Mouse (Mus musculus) liver, adult 2 months (tissue): ENCODE data around the gene Wtap. TPM values are rescaled to one million over a fixed set of nuclear protein-coding genes. Genes with fewer than 3 reads are reported as not detected.
"Not testable (repeated sequence)": the region's sequence is repeated elsewhere in the genome, so short reads cannot be mapped to it uniquely, and the experiment has no call there.

ENCODE experiments used
- DNase-seq: peaks from one replicate; pipeline ENCODE4 v3.0.0-alpha.2; 2011; ENCODE audit warnings: low read depth, low spot score; ENCODE audit errors: extremely low read depth
- H3K27ac ChIP-seq: fragments of 200-500 bp; replicated peaks from 2 replicates; pipeline ENCODE4 v1.5.1; 2012; ENCODE audit warnings: low read depth, mild to moderate bottlenecking, control low read depth, inconsistent platforms, low read length; ENCODE audit not compliant: insufficient read depth
- H3K27me3 ChIP-seq: fragments of 200-500 bp; 2 replicates; pipeline ENCODE4 v1.6.1; 2012; ENCODE audit warnings: mild to moderate bottlenecking, moderate library complexity, low read length, inconsistent platforms; ENCODE audit not compliant: control insufficient read depth, insufficient read depth
- H3K36me3 ChIP-seq: fragments of 200-500 bp; 2 replicates; pipeline ENCODE4 v1.6.1; 2012; ENCODE audit warnings: low read length, inconsistent platforms; ENCODE audit not compliant: control insufficient read depth, insufficient read depth
- H3K4me1 ChIP-seq: fragments of 200-500 bp; 2 replicates; pipeline ENCODE4 v1.6.1; 2011; ENCODE audit warnings: low read length; ENCODE audit not compliant: control insufficient read depth, insufficient read depth
- H3K4me3 ChIP-seq: fragments of 200-500 bp; 2 replicates; pipeline ENCODE4 v1.5.1; 2011; ENCODE audit warnings: low read depth, mild to moderate bottlenecking, control low read depth, low read length, moderate library complexity; ENCODE audit not compliant: insufficient read depth
- H3K79me2 ChIP-seq: fragments of 200-500 bp; 2 replicates; pipeline ENCODE4 v1.6.1; 2012; ENCODE audit warnings: inconsistent platforms, mild to moderate bottlenecking, low read length, moderate library complexity; ENCODE audit not compliant: control insufficient read depth, insufficient read depth
- H3K9ac ChIP-seq: fragments of 200-500 bp; 2 replicates; pipeline ENCODE4 v1.6.1; 2012; ENCODE audit warnings: low read depth, mild to moderate bottlenecking, control low read depth, inconsistent platforms, low read length
- CTCF ChIP-seq: fragments of 200-500 bp; IDR thresholded peaks from 2 replicates; pipeline ENCODE4 v1.5.1; 2011; ENCODE audit warnings: low read depth, low read length, control low read depth
- POLR2A ChIP-seq: fragments of 200-500 bp; IDR thresholded peaks from 2 replicates; pipeline ENCODE4 v1.6.1; 2011; ENCODE audit warnings: low read length, control low read depth; ENCODE audit not compliant: insufficient read depth; ENCODE audit errors: extremely low read depth
- WGBS: fragments of 180-500 bp; shearing (Covaris S2); methylation state at CpG from one replicate; pipeline ENCODE4 v1.1.7; 2018; 5-methylcytosine and 5-hydroxymethylcytosine counted together
- polyA plus RNA-seq: library from polyadenylated mRNA; depleted of rRNA; stranded (reverse); fragments of >200 nt; gene quantifications from 2 replicates; pipeline ENCODE4 v1.2.3, GENCODE M21; 2012
- total RNA-seq: library from RNA; depleted of rRNA; stranded (reverse); fragments of >200 nt; gene quantifications from 2 replicates; pipeline ENCODE4 v1.2.3, GENCODE M21; 2014

Gene Wtap
- total and polyA plus RNA-seq, 2 experiments, result 7.8 to 32.0 TPM

DNA sequence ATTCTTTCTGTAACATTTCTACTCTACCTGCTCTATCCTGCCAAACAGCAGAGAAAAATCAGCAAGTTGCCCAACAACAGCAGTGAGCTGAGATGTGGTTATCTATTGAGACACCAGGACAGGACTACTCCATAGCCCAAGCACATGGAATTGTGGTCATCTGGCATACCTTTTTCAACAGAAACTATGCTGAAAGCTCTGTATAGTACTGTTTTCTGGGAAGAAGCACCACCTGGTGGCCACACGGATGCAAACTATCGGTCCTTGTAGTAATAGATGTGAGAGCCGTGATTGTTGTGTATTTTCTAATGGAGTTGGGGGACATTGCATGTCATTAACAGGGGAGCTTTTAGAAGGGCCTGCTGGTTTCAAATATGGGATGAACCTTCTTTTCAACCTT, 2.4 kb upstream of the Wtap start:
- TF ChIP-seq POLR2A, result no peak
- TF ChIP-seq CTCF, result peak; percentile 30; the same call in 1 of the 2 replicates
- H3K36me3 ChIP-seq, result no peaks in the 10 kb centered on the region
- no peak overlapping the region for H3K4me3 ChIP-seq
- H3K27ac ChIP-seq, result no peak overlapping the region
- H3K27me3 ChIP-seq, result no peaks in the 10 kb centered on the region
- no peaks in the 10 kb centered on the region; the same call in 1 of the 2 replicates for H3K79me2 ChIP-seq
- H3K4me1 ChIP-seq, result peaks cover 2% of the 10 kb centered on the region; the same call in 1 of the 2 replicates
- no peak overlapping the region for H3K9ac ChIP-seq
- WGBS, result 28% methylated on average over 3 of the region's 3 CpGs
- DNase-seq, result peak; percentile 58

DNA sequence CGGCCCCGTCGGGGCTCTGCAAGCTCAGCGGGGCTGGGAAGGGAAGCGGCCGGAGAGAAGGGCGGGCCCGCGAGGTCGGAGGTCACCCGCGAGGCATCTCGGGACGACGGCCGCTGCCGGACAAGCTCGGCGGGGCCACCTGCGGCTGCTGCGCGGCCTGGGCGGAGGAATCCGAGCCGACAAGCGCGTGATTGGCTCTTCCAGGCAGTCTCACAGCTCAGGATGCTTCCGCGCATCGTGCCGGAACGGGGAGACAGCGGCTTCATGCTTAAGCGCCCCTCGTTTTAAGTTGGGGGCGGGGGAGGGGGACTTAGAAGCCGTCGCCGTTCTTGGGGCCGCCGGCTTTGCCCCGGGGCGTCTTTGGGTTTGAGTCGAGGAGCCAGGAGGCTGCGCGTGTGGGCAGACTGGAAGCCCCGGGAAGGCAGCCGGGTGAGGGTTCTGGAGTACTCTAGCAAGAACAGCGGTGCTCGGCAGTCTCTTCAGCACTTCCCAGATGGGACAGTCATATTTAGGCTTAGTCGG, 1.4 kb downstream of the Wtap start:
- DNase-seq, result peak; percentile 87
- H3K27me3 ChIP-seq, result no peaks in the 10 kb centered on the region
- WGBS, result under 1% methylated on average over 51 of the region's 51 CpGs
- no peak for TF ChIP-seq CTCF
- peak; percentile 38; the same call in 1 of the 2 replicates for TF ChIP-seq POLR2A
- peaks cover 11% of the 10 kb centered on the region; the same call in 1 of the 2 replicates for H3K4me1 ChIP-seq
- H3K9ac ChIP-seq, result peak overlapping the region; percentile 72
- H3K27ac ChIP-seq, result peak overlapping the region; percentile 73
- no peaks in the 10 kb centered on the region for H3K36me3 ChIP-seq
- peak overlapping the region; percentile 89 for H3K4me3 ChIP-seq
- peaks cover 11% of the 10 kb centered on the region; the same call in 1 of the 2 replicates for H3K79me2 ChIP-seq

DNA sequence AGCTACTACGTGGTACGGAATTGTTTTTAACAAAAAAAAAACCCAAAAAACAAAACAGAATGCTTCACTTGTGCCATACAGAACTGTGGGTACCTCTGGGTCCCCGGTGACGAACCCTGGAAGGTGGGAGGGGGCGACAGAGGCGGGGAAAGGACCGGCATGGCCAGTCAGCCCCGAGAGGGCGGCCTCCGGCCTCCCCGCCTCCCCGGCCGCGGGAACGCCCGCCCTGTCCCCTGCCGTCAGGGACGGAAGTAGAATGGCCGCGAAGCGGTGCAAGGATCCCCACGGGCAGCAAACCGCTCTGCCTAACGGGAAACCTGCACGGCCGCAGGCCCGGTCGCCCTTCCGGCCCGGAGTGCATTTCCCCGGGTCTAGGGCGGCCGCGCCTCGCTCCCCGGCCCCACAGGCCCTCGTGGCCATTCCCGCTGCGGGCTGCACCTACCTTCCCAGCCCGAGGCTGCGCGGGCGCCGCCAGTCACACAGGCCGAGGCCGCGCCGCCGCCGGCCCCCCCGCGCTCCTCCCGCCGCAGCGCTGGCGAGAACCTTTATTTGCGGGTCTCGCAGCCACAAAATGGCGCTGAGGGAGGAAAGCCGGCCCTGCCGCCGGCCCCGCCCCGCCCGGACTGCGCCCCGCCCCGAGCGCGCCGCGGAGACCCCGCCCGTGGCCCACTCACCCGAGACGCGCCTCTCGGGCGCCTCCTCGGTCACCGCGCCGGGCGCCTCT, 2.2 kb downstream of the Wtap start:
- TF ChIP-seq POLR2A (peak; percentile 57; the same call in 1 of the 2 replicates), CTCF (no peak)
- Histone ChIP-seq H3K27ac (peak overlapping the region; percentile 99), H3K27me3 (no peaks in the 10 kb centered on the region), H3K9ac (peak overlapping the region; percentile 100), H3K4me1 (peaks cover 11% of the 10 kb centered on the region; the same call in 1 of the 2 replicates), H3K4me3 (peak overlapping the region; percentile 89), H3K79me2 (peaks cover 13% of the 10 kb centered on the region; the same call in 1 of the 2 replicates), H3K36me3 (no peaks in the 10 kb centered on the region)
- peak; percentile 62 for DNase-seq
- under 1% methylated on average over 80 of the region's 84 CpGs for WGBS

DNA sequence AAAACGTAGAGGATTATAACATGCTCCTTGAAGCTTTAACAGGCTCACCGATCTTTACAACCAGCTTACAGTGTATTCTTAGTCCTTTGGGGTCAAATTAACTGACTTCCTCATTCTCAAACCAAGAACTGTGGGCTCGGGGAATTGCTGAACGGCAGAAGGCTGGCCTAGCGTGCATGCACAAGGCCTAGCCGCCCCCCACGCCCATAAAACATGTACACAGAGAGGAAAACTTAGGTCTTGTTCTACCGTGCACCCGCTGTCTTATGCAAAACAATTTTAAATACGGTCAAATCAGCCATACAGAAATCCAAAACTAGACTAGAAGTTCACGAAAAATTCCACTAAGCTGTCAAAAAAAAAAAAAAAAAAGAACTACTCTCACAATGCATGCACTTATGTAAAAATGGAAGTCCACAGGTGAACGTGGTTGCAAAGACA, 2.8 kb downstream of the Wtap start:
- peak overlapping the region; percentile 99 for H3K27ac ChIP-seq
- DNase-seq, result peak; percentile 27
- under 1% methylated on average over 12 of the region's 12 CpGs for WGBS
- no peak for TF ChIP-seq POLR2A
- no peak for TF ChIP-seq CTCF
- H3K27me3 ChIP-seq, result no peaks in the 10 kb centered on the region
- H3K4me1 ChIP-seq, result peaks cover 10% of the 10 kb centered on the region; the same call in 1 of the 2 replicates
- H3K4me3 ChIP-seq, result peak overlapping the region; percentile 89
- no peaks in the 10 kb centered on the region for H3K36me3 ChIP-seq
- peak overlapping the region; percentile 100 for H3K9ac ChIP-seq
- H3K79me2 ChIP-seq, result peaks cover 17% of the 10 kb centered on the region; the same call in 1 of the 2 replicates

DNA sequence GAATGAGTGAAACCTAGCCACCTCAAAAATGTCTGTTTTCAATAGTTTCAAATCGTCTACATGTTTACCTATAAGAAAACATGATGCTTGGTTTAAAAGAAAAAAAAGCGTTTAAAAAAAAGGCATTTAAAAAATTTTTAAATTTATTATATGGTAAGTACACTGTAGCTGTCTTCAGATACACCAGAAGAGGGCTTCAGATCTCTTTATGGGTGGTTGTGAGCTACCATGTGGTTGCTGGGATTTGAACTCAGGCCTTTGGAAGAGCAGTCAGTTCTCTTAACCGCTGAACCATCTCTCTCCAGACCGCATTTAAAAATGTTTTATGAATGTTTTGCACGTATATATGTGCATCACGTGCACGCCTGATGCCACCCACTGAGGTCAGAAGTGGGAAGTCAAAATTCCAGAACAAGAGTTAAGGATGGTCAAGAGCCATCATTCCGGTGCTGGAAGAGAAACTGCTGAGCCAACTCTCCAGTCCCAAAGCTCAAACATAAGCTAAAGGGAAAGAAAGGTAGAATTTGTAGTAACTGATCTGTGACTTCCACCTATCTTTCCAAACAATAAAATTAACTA, 3.3 kb downstream of the Wtap start:
- DNase-seq, result peak; percentile 22
- peak overlapping the region; percentile 89; the same call in 1 of the 2 replicates for H3K4me3 ChIP-seq
- no peak overlapping the region; the same call in 1 of the 2 replicates for H3K9ac ChIP-seq
- no peak for TF ChIP-seq POLR2A
- no peak for TF ChIP-seq CTCF
- H3K27ac ChIP-seq, result 0 out of 2 replicates have a peak overlapping the region, but pooled peaks have one; percentile 2
- H3K36me3 ChIP-seq, result no peaks in the 10 kb centered on the region
- whole genome bisulfite sequencing, result 40% methylated on average over 8 of the region's 8 CpGs
- peaks cover 17% of the 10 kb centered on the region; the same call in 1 of the 2 replicates for H3K79me2 ChIP-seq
- peaks cover 9% of the 10 kb centered on the region; the same call in 1 of the 2 replicates for H3K4me1 ChIP-seq
- no peaks in the 10 kb centered on the region for H3K27me3 ChIP-seq

DNA sequence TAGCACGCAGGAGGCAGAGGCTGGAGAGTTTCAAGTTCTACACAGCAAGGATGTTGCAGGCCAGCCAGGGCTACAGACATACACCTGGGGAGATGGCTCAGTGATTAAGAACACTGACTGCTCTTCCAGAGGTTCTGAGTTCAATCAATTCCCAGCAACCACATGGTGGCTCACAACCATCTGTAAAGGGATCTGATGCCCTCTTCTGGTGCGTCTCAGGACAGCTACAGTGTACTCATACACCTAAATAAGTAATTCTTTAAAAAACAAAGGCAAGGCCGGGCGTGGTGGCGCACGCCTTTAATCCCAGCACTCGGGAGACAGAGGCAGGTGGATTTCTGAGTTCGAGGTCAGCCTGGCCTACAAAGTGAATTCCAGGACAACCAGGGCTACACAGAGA, 5.9 kb downstream of the Wtap start:
- Histone ChIP-seq H3K79me2 (peaks cover 17% of the 10 kb centered on the region; the same call in 1 of the 2 replicates), H3K36me3 (peaks cover 15% of the 10 kb centered on the region)
- not testable (repeated sequence) for H3K4me3 ChIP-seq, H3K27ac ChIP-seq, H3K27me3 ChIP-seq, H3K4me1 ChIP-seq, H3K9ac ChIP-seq
- peak; percentile 46 for DNase-seq
- 84% methylated on average over 8 of the region's 8 CpGs for WGBS
